Mouse (Mus musculus) B cell, adult 2 months (primary cell): Measurements from ENCODE around the gene Dlx2.

ENCODE experiments used
- DNase-seq, 2 experiments: peaks; one replicate each; pipeline ENCODE4 v3.0.0; 2022

The Dlx2 gene

DNA sequence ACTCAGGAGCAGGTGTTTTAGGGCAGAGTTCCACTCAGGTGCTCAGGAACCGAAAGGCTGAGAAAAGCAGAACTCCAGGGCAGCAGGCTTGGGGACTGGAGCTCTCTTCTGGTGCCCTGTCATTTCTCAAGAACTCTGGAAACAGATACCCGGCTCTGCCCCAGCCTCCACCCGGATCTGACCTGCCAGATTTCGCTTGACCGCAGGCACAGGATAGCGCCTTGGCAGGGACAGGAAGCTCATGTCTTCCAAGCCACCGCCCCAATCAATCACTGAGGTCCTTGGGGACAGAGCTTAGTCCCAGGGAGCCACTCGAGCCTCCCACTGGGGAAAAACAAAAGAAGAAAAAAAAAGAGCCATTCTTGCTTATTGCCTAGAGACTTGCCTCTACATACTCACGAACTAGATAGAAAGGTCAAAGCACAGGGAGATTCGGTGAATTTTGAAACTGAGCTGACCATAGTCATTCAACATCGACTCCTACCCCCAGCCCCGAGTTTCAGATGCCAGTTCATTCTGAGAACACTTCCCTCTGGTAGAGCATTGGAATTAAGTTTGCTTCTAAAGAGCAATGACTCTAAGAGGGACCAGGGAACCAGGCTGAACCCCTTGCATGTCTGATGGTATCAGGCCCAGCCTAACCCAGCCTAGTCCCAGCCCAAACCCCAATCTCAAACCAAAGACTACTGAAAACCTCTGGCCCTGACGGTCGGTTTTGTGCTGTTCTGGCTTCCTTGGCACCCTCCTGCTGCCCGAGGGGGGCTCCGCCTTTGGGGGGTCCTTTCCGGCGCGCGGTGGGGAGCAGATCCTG, 12.1 kb downstream of the Dlx2 start:
- DNase-seq, result peak in 1 of 2 experiments; percentile 36

DNA sequence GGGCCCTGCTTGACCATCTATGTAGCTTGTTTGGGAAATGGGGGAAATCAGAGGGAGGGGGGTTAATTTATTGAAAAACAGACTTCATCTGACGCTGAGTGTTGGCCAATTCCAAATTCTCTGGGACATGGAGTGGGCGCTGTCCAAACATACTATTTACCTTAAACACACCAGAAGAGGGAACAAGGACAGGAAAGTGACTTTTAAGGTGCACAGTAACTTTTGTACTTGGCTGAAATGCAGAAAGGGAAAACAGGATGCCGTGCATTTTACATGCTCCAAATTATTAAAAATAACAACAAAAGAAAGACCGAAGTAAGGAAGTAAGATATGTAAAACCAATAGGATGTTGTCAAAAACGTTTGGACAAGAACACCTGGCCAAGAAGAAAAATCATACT, 13.5 kb downstream of the Dlx2 start:
- DNase-seq, result no peak

DNA sequence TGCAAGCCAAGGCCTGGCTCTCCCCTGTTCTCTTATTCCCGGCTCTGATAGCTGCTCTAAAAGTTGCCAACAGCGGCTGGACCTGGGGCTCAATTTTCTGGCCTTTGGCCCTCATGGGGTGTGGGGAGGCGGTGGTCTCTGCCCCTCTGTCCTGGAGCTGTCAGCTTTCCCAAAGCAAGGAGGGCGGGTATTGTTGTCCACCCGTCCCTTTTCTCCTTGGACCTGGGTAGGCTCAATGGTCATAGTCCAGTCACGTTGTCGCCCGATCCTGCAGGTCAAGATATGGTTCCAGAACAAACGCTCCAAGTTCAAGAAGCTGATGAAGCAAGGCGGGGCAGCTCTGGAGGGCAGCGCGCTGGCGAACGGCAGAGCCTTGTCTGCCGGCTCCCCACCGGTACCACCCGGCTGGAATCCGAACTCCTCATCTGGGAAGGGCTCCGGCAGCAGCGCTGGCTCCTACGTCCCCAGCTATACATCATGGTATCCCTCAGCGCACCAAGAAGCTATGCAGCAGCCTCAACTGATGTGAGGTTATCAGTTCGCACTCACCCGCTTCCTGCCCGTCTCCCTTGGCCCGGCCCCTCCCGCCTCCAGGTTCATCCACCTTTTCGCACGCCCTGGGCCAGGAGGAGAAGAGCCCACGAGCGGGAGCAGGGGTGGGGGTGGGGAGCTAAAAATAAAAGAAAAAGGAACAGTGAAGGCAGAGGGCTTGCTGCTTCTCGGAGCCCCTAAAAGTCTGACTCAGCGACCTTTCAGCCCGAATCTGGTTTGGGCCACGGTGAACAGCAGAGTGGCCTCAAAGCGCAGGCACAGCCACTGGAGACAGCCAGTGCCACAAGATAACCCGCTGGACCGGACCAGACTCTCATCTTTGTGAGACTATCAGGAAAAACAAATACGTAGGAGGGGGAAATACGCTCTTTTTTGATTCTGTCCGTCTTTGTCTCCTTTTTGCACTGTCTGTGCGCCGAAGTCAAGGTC, 14.3 kb downstream of the Dlx2 start:
- peak in 1 of 2 experiments; percentile 8 for DNase-seq

DNA sequence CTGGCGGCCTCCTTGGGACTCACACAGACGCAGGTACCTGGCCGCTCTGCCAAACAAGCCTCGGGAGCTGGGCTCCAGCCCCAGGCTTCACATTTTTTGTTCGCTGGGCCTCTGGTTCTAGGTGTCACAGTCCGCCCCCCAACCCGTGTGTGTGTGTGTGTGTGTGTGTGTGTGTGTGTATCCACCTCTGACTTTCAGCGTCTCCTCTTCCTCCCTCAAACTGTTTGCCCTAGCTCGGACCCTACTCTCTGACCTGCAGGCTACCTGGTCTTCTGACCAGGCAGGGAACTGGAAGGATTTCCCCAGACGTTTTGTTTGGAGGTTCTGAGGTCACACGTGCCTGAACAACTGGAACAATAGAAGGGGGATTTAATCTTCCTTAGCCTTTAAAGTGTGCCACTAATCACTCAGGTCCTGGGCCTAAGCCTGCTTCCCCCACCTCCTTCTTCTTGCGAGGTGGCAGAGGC, 15.4 kb downstream of the Dlx2 start:
- no peak for DNase-seq

DNA sequence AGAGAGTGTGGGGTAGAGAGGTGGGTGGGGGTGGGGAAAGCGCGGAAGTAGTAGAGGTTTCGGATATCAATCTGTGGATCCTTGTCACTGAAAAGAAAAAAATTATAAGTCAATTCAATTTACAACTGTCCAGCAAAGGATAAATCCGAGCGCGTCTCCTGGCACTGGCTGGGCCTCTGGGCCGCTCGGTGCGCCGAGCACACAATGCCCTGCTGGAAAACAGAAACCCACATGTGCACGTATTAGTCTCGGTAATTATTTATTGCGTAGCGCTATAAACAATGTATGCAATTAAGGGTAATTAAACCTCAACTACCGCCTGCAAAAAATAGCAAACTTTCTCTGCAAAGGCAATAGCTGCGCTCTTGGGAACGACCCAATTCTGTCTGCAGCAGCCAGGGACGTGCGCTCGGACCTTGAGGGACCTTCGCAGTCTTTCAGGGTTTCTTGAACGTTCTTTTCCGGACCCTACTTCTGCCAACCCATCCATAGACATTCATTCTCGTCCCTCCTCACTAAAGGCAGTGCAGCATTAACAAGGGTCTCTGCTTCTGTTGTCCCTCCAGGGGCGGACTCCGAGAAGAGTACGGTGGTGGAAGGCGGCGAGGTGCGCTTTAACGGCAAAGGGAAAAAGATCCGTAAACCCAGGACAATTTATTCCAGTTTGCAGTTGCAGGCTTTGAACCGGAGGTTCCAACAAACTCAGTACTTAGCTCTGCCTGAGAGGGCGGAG, 16.0 kb downstream of the Dlx2 start:
- DNase-seq, result peak in 1 of 2 experiments; percentile 32

DNA sequence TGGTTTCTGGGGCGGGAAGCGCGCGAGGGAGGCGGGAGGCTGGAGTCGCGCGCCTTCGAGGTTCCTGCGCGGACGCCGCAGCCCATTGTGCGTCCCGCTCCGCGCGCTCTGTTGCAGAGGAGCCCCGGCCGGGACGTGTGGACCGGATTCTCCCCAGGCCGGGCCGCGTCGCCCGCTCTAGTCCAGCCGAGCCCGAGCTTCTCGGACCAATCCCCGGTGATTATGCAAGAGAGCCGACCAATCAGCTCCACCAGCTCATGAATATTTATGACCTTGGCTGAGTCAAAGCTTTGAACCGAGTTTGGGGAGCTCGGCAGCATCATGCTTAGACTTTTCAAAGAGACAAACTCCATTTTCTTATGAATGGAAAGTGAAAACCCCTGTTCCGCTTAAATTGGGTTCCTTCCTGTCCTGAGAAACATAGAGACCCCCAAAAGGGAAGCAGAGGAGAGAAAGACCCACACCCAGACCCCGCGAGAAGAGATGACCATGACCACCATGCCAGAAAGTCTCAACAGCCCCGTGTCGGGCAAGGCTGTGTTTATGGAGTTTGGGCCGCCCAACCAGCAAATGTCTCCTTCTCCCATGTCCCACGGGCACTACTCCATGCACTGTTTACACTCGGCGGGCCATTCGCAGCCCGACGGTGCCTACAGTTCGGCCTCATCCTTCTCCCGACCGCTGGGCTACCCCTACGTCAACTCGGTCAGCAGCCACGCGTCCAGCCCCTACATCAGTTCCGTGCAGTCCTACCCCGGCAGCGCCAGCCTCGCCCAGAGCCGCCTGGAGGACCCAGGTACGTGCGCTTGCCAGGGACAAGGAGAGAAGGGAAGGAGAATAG, 16.8 kb downstream of the Dlx2 start:
- peak in 1 of 2 experiments; percentile 51 for DNase-seq

DNA sequence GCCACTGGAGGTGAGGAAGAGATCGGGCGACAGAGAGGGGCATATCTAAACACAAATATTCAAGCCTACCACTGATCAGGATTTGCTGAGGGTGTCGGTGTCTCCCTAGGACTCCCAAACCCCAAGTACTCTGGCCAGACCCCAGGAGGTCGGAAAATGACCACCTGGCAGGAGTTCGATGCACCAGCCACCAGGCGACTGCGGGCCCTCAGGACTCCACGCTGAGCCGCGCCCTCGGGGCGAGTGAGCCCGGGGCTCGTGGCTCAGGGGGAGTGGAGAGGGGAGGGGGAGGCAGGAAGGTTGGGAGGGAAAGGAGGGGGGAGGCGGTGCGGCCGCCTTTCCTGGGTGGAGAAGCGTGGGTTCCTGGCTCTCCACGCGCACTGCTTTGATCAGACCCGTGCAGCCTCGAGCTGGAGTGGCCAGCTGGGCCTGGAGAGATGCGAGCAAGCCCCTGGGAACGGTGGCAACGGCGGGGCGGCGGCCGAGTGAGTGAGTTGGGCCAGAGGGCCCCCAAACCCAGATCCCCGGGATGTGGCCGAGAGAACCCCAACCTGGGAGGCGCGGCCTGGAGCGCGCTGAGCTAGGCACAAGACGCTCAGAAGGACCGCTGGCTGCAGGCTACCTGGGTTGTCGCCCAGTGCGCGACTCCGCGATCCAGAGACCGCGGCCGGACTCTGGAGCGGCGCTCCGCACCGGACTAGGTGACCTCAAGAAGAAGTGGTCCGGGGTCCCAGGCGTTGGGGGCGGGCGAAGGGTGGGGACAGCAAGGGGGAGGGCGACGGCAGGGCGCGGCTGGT, 17.6 kb downstream of the Dlx2 start:
- DNase-seq, result peak in 1 of 2 experiments; percentile 27

DNA sequence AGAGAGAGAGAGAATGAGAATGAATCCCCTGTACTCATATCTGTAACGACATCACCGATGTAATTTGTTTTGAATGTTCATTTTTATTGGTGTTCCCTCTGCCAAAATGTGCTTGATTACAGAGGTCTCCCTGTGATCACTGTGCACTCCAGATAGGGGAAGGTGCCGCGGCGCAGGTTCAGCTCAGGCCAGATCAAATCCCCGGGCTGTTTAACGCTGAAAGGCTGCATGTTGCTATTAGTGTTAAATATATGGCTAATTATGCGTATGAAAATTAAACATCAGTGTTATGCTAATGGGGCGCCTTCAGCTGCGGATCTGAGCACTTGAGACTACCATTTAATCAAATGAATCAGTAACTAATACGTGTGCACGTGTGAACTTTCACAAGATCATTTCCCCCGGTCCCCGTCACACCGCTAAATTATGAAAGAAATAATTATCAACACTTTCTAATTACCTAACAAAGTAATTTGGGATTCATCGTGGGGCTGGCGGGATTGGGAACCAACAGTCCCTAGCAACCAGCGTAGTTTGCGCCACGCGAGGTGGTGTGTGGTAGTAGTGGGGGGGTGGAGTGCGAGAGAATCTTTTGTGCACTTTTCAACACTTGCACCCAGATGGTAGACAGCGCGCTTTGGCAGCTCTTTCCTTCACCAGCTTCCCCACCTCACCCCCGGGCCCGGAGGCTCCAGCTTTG, 18.4 kb downstream of the Dlx2 start, which contains the start of gene Dlx1:
Gene Dlx1, plus strand, starts transcription at position 100 of the 700 bp plus-strand sequence.
- DNase-seq, result peak; percentile 28 to 38

DNA sequence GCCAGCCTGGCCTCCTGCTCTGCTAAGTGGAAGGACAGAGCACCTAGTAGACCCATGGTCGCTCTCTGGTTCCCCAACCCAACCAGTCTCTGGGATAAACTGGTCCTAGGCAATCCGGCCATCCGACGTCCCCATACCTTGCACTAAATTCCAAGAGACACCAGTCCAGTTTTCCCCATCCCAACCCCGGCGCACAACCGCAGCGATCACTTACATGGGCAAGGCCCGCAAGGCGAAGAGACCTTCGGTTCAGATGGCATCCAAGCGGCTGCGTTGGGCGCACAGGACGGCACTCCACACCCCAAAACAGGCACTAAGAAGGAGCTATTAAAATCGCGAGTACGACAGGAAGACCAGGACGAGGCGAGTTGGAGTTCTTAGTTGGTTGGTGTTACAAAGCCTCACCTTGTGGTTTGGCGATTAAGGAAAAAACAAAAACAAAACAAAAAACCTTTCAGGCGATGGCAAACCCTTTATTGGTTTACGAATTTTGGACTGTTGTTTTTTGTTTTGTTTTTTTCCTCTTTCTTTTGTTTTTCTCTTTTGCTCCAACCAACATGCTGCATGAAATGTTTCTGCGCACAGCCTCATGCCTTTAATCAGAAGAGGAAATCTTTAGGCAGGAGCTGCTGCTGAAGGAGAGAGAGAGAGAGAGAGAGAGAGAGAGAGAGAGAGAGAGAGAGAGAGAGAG, 19.1 kb downstream of the Dlx2 start:
- DNase-seq, result no peak

DNA sequence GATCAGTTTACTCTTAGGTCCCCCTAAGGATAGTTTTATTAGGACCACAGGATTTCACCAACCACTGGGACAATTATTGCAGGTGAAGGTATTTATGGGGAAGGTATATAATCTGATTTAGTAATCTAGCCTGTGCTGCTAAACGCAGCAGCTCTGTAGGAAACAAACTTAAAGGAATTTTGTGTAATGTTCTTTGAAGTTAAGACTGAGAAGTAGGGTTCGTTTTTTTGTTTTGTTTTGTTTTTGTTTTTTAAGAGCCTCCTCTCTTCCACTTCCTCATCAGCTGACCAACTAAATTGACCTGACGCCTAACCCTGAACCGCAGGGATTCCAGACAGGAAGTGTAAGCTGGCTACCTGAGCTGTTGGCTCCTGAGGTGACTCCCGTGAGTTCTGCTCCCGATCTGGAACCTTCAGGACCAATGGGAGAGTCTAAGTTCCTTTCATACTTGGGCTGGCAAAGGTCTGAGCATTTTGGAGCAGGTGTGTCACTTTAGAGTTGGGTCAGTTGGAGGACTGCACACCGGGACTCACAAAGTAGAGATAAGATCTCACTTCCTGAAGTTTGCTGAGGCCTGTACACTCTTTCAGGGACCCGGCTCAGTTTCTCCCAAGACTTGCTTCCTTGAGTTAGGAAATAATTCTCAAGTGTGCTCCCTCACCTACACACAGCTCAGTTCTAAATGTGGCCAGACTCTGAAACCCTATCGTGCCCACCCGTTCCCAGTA, 19.8 kb downstream of the Dlx2 start:
- DNase-seq, result no peak

DNA sequence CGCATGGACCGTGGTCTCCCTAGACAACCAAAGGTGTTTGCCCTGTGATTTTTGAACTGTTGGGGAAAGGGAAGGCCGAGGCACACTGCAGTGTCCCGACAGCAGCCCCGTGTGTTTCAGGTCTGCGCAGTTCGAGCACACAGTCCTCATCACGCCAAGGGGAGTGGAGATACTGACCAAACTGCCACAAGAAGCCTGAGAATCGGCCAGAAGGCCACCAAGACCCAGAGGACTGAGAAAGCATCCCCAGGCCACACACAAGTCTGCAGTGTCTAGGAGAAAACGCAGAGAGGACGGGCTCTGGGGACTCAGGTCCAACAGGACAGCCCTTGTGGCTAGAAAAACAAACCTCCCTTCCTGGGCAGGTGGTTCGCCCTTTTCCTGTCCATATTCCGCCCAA, 21.8 kb downstream of the Dlx2 start:
- no peak for DNase-seq

DNA sequence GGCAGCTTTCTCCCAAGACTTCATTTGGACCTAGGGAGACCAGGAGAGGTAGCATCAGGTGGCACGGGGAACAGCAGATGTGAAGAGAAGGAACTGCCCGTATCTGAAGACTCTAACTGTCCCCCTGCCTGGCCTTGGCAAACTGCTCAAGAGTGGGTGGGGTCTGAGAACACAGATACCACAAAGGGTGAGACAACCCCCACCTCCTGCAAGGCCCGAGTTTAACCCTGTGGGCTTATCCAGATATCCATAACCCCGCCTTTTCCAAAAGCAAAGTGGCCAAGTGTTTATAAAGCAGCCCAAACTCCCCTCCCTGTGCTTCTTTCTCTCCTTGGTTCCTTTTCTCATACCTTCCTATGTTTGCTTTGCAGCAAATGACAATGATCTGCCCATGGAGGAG, 23.1 kb downstream of the Dlx2 start:
- DNase-seq, result no peak

DNA sequence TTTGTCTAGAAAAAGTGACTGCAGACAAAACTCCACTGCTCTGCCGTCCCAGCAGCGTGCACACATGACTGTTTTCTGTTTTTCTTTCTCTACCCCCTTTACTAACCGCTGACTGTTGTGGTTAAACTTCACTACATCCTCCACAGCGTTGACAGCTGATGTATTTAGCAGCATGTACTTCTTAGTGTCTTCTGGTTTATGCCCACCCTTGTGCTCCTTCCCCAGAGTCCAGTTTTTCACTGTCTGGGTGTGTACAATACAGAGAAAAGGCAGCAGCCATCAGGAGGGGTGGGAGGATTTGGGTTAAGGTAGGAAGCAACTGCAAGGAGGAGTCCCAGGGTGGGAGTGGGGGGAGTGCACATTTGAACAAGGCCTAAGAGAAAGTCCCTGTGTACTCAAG, 23.7 kb downstream of the Dlx2 start:
- no peak for DNase-seq

DNA sequence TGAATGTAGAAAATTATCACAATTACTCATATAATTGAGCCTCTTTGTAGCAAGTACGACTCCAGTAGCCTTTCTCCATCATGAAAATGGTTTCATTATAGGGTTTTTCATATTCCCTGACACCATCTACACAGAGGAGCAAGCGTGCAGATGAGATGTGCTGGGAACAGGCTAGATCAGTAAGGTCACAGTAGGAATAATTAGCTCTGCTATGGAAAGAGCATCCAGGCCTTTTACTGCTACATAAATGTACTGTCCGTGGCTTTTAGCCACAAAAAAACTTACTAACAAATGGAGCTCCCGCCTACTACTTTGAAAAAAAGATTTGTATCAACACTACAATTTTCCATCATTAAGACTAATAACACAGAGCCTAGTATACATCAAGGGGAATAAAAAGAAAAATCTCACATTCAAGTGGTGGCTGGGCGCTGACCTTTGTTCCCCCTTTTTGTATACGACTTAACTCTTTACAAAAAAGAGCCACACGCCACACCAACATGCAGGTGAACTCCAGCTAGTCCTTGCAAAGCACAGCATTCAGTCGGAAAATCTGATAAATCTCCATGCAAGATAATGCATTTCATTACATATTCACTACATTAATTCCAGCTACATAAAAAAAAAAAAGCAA, 29.0 kb downstream of the Dlx2 start:
- DNase-seq, result no peak

DNA sequence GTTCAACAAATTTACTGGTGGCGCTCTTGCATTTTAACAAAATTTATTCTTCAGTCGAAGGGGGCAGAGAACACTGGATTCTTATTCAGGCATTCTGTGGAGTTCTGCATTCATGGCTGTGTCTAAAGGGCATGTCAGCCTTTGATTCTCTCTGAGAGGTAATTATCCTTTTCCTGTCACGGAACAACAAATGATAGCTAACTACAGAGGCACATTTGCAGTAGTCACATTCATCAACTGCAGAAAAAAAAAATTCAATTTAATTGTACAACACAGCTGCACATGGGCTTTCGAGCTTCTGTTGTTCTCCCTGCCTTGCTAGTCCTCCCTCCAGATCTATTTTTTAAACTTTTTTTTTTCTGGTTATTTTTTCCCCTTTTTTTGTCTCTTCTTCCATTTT, 29.6 kb downstream of the Dlx2 start:
- DNase-seq, result no peak

DNA sequence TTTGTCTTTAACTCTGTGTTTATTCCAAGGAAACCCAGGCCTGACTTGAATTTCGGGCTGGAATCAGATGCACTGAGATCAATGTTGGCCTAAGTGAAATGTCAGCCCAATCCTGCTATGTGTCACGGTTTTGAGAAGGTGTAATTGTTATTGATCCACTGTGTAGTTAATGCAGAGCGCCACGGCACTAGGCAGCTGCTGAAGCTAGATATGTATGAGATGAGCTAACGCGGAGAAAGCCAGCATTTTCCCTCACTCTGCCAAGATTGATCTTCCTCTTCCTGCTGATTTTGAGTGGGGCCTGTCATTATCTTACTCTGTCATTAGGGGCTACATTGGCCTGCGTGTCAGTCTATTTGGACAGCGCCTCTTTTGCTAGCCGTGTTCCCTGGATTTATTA, 34.2 kb downstream of the Dlx2 start:
- no peak for DNase-seq

DNA sequence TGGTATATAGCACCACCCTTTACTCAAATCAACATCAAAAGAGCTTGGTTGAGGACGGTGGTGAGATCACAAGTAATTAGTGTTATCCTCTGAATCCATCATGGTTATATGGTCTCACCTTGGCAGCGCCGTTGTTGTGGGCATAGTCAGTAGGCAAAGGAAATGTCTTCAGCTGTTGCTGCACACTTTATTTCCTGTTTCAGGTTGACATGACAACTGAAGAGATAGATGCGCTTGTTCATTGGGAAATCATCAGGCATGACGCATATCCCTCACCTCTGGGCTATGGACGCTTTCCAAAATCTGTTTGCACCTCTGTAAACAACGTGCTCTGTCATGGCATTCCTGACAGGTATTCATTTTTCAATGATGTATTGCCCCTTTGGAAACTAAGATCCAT, 35.3 kb downstream of the Dlx2 start:
- no peak for DNase-seq

DNA sequence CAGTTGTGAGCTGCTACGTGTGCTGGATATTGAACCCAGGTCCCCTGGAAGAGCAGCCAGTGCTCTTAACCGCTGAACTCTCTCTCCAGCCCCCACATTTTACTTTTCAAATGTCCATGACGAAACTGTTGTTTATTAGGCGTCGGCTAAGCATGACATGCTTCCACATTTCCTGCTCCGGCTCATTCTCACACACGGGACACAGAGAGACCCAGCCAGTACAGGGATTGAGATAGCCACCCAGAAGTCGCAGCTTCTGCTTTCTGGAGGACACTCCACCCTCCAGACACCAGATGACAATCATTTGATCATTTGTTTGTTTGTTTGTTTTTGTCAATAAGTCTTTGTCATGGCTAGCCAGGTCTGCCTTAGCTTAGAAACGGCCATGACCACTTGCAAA, 41.7 kb downstream of the Dlx2 start:
- no peak for DNase-seq
